Mouse (Mus musculus) Patski (cell line): Measurements from ENCODE around the gene 4930505A04Rik. TPM values are rescaled to one million over a fixed set of nuclear protein-coding genes. Genes with fewer than 3 reads are reported as not detected.
"Not testable (repeated sequence)": the region's sequence is repeated elsewhere in the genome, so short reads cannot be mapped to it uniquely, and the experiment has no call there.

Experiments
- ATAC-seq: fragments of 100-300 bp; one replicate; pipeline ENCODE4 v1.8.0; 2021
- CTCF ChIA-PET: fragments of 350-600 bp; sonication (Branson Sonifier 250); formaldehyde crosslinking; loops from one replicate; lab custom pipeline; 2022; ENCODE audit warnings: inconsistent platforms; lab: Charles Lee
- POLR2A ChIA-PET: fragments of 350-600 bp; sonication (Branson Sonifier 250); formaldehyde crosslinking; loops from one replicate; lab custom pipeline; 2022; ENCODE audit warnings: antibody characterized with exemption, inconsistent platforms; lab: Charles Lee
- DNase-seq: peaks from one replicate; pipeline ENCODE4 v3.0.0-alpha.2; 2011; ENCODE audit warnings: low read depth, low spot score
- H3K27me3 ChIP-seq: fragments of 371-371 bp; one replicate; pipeline ENCODE4 v1.5.1; 2021
- CTCF ChIP-seq: fragments of 100-300 bp; IDR thresholded peaks from one replicate; pipeline ENCODE4 v1.5.1; 2021
- in situ Hi-C: fragments of 300-500 bp; cut with MboI; formaldehyde crosslinking; loops from 3 replicates; pipeline ENCODE4 v1.11.1; 2018; ENCODE audit warnings: low pct_unique_long_range_greater_than_20kb, mixed read lengths
- polyA plus RNA-seq: library from polyadenylated mRNA; unstranded; gene quantifications from one replicate; pipeline ENCODE4 v1.2.3, GENCODE M21; 2021

4930505A04Rik gene
- polyA plus RNA-seq, 1 experiment from 2014 or later = not detected

DNA sequence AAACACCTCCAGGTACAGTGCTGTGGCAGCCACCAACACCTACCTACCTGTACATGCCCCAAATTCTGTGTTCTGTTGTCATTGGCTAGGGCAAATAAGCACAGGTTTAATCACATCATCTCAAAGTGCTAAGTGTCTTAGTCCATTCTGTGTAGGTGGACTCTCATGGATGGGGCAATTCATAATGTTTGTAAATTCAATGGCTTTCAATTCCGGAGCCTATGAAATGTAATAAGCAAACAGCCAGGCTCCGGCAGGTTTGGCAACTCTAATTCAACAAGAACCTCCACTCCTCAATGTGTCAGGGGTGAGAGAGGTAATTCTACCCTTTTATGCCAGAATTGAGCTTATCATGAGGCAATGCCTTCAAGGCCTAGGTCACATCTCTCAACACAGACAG is 23.5 kb downstream of the 4930505A04Rik start:
- no peak for DNase-seq
- ChIA-PET POLR2A (no interaction called here), CTCF (no interaction called here)
- no peak for TF ChIP-seq CTCF
- no peaks in the 10 kb centered on the region for H3K27me3 ChIP-seq
- no peak for ATAC-seq
- in situ Hi-C loops = no loop called here

GRCm38 (mm10) chr11:30447561-30447960 is 24.1 kb downstream of the 4930505A04Rik start:
- DNase-seq = no peak
- ChIA-PET POLR2A (interaction anchor here (0.5 kb wide), 1 partner anchor 40 kb away, joined by 3 read pairs; no protein-coding TSS in a partner anchor), CTCF (no interaction called here)

DNA sequence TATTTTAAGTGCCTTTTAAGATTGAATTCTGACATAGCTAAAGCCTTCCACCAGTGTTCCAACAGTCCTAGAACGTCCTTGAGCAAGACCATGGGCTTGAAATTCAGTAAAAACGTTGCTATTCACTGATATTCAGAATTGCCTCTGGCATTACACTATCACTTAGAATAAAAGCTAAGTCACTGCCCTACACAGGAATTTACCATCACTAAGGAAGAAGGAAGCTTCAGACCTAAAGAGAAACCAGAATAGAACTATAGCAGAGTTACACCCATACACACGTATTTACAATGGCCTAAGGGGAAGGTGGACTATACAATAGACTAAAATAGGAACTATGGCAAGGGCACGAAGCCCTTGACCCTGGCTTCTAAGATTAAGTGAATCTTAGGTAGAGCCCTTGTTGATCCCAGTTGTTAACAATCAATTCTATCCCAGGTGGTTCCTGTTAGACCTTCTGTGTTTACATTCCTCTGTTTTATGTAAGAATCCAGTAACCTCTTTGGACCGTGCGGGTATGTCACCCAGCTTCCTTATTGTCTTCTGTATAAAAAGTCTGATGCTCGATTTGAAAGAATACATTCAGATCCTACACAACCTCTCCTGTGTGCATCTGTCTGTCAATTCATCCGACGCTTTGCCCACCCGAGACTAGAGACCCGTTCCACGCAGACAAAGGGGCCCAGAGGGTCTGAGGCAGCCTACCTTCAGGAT is 27.3 kb downstream of the 4930505A04Rik start:
- CTCF ChIA-PET, H3K27me3 ChIP-seq, ATAC-seq, DNase-seq, in situ Hi-C loops: not testable (repeated sequence)
- POLR2A ChIA-PET = interaction anchor here (0.6 kb wide), 1 partner anchor 1779 kb away, joined by 4 read pairs; no protein-coding TSS in a partner anchor

More at GRCm38 (mm10) chr11:30447561-30447960, 24.1 kb downstream of the 4930505A04Rik start:
- ATAC-seq = no peak
- in situ Hi-C loops = no loop called here
- H3K27me3 ChIP-seq = peaks cover 4% of the 10 kb centered on the region
- TF ChIP-seq CTCF = no peak

GRCm38 (mm10) chr11:30443746-30444145 is 27.9 kb downstream of the 4930505A04Rik start:
- no peak for TF ChIP-seq CTCF
- CTCF ChIA-PET = no interaction called here
- peaks cover 4% of the 10 kb centered on the region for H3K27me3 ChIP-seq
- no peak for ATAC-seq
- POLR2A ChIA-PET = interaction anchor here (0.6 kb wide), 1 partner anchor 1778 kb away, joined by 4 read pairs; no protein-coding TSS in a partner anchor
- in situ Hi-C loops = no loop called here
- DNase-seq = no peak

DNA sequence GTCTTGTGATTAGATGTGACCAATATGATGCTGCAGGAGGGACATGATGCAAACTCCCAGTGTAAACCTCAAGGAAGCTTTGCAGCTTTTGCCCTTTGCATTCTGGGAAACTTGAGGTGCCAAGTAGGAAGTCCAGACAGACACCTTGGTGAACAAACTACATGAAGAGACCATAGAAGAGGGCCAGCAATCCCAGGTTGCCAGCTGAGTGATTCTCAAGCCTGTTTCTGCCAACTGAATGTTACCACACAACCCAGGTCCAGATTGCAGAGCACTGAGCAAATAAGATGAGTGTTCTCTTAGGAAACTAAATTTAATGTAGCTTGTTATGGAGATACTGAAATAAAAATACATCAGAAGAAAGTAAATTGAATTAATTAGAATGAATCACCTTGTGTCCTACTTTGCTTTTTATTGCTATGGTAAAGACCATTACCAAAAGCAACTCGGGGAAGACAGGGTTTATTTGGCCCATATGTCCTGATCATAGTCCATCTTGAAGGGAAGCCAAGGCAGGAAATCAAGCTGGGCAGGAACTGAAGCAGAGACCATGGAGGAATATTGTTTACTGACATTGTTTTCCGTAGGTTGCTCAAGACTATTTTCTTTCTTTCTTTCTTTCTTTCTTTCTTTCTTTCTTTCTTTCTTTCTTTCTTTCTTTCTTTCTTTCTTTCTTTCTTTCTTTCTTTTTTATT is 38.2 kb downstream of the 4930505A04Rik start:
- H3K27me3 ChIP-seq = no peaks in the 10 kb centered on the region
- ChIA-PET POLR2A (no interaction called here), CTCF (no interaction called here)

DNA sequence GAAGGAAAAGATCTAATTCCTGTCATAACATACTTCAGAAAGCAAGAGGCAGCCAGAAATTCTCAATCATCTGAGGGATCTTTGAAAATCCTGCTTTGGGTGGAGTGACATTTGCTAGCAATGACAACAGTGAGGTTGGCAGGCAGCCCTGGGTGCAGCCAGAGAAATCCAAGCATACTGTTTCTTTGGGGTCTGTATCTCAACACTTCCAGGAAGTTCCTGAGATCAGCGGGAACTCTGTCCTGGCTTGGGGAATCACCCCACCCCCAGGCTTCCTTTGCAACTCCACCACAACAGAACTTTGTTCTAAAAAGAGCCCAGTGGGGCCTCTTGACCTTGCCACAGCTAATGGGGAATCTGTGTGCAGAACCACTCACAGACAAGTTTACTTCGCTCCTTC is 66.0 kb downstream of the 4930505A04Rik start:
- DNase-seq (no peak), ATAC-seq (no peak)
- POLR2A ChIA-PET = no interaction called here
- CTCF ChIA-PET = no interaction called here
- no peak for TF ChIP-seq CTCF
- in situ Hi-C loops = no loop called here
- no peaks in the 10 kb centered on the region for H3K27me3 ChIP-seq

More for the DNA sequence above, 38.2 kb downstream of the 4930505A04Rik start:
- ATAC-seq (no peak), DNase-seq (no peak)
- in situ Hi-C loops = no loop called here
- no peak for TF ChIP-seq CTCF

DNA sequence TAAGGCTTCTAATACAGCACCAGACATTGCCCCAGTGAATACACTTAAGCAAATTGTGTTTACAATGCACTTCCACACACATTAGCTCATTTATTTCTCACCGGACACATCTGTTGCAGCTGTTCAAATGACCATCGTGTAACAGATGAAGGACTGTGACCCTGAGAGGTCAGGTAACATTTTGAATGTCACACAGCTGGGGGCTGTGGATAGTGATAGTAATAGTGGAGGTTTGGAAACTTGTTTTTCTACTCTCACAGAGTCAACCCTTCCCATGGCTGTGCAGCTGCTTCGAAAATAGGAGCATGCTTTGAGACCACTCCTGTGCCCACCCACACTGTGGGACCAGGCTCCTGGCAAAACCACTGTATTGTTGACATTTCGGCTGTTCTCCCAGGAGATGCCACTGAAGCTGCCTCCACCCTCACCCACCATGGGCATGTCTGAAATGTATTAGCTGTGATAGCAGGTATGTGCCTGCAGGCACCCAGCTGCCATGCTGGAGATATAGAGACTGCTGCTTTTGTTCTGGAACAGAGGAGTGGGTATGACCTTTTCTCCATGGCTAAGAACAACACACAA is 66.9 kb downstream of the 4930505A04Rik start:
- CTCF ChIA-PET = no interaction called here
- POLR2A ChIA-PET = no interaction called here
- no peaks in the 10 kb centered on the region for H3K27me3 ChIP-seq
- ATAC-seq = no peak
- no peak for DNase-seq
- TF ChIP-seq CTCF = no peak
- in situ Hi-C loops = no loop called here

- DNase-seq = no peak
- ChIA-PET CTCF (no interaction called here), POLR2A (no interaction called here)
- H3K27me3 ChIP-seq = no peaks in the 10 kb centered on the region
- no peak for TF ChIP-seq CTCF
- ATAC-seq = no peak
- in situ Hi-C loops = no loop called here
Observed at GRCm38 (mm10) chr11:30394351-30394750, 77.3 kb downstream of the 4930505A04Rik start.

- no peaks in the 10 kb centered on the region for H3K27me3 ChIP-seq
- no peak for ATAC-seq
- in situ Hi-C loops = no loop called here
- ChIA-PET POLR2A (no interaction called here), CTCF (no interaction called here)
- no peak for DNase-seq
- TF ChIP-seq CTCF = no peak
Observed at GRCm38 (mm10) chr11:30383076-30383475, 88.6 kb downstream of the 4930505A04Rik start.

Other genes starting within 250 kb of the 4930505A04Rik start
- gene Sptbn1, start 203.7 kb downstream of the 4930505A04Rik start, polyA plus RNA-seq = 151 TPM
- gene Acyp2, start 177.8 kb upstream of the 4930505A04Rik start, polyA plus RNA-seq = not detected